Mouse (Mus musculus): ENCODE measurements around the gene Gm6763.

- TF ChIP-seq CTCF (IDR thresholded peaks at IDR 0.05; ENCODE audit: low read depth) (no peak), EP300 (IDR thresholded peaks at IDR 0.05; ENCODE audit: low read depth) (no peak)
Measured at GRCm38 (mm10) chr10:104118312-104118711, 33.0 kb upstream of the Gm6763 start.

All from liver, embryonic 14.5 days (tissue).